Mouse (Mus musculus) forebrain, embryonic 15.5 days (tissue): Measurements from ENCODE around the gene Chd6. TPM values are rescaled to one million over a fixed set of nuclear protein-coding genes. Genes with fewer than 3 reads are reported as not detected.

ENCODE experiments used
- ATAC-seq: fragments of 200-750 bp; cut with Nextera tagmentation; replicated peaks from 2 replicates; pipeline ENCODE4 v1.8.0; 2017; ENCODE audit warnings: mild to moderate bottlenecking, moderate TSS enrichment, moderate library complexity
- H3K27ac ChIP-seq: fragments of 300-500 bp; sonication (generic); replicated peaks from 2 replicates; pipeline ENCODE4 v1.5.1; 2015; ENCODE audit warnings: mild to moderate bottlenecking, inconsistent platforms
- H3K27me3 ChIP-seq: fragments of 300-500 bp; sonication (generic); 2 replicates; pipeline ENCODE4 v1.6.1; 2015; ENCODE audit warnings: inconsistent platforms
- H3K36me3 ChIP-seq: fragments of 300-500 bp; sonication (generic); 2 replicates; pipeline ENCODE4 v1.6.1; 2015; ENCODE audit warnings: mild to moderate bottlenecking, inconsistent platforms
- H3K4me1 ChIP-seq: fragments of 300-500 bp; sonication (generic); 2 replicates; pipeline ENCODE4 v1.6.1; 2015; ENCODE audit warnings: inconsistent platforms
- H3K4me2 ChIP-seq: fragments of 300-500 bp; sonication (generic); replicated peaks from 2 replicates; pipeline ENCODE4 v1.6.1; 2015; ENCODE audit warnings: mild to moderate bottlenecking, inconsistent platforms
- H3K4me3 ChIP-seq: fragments of 300-500 bp; sonication (generic); 2 replicates; pipeline ENCODE4 v1.5.1; 2015; ENCODE audit warnings: mild to moderate bottlenecking, inconsistent platforms
- H3K9ac ChIP-seq: fragments of 300-500 bp; sonication (generic); replicated peaks from 2 replicates; pipeline ENCODE4 v1.6.1; 2015; ENCODE audit warnings: mild to moderate bottlenecking, inconsistent platforms
- H3K9me3 ChIP-seq: fragments of 300-500 bp; sonication (generic); 2 replicates; pipeline ENCODE4 v1.6.1; 2016; ENCODE audit warnings: inconsistent platforms
- WGBS: fragments of 180-500 bp; shearing (Covaris S2); methylation state at CpG from one replicate; pipeline ENCODE4 v1.1.7; 2015; ENCODE audit warnings: mixed read lengths; 5-methylcytosine and 5-hydroxymethylcytosine counted together
- polyA plus RNA-seq: library from polyadenylated mRNA; unstranded; fragments of >200 nt; fragmentation: Nextera tagmentation; extraction: Ambion mirVana; gene quantifications from 2 replicates; pipeline ENCODE4 v1.2.1, GENCODE M21; 2015

Chd6 gene
- polyA plus RNA-seq, 1 experiment from 2014 or later = 39.5 TPM

DNA sequence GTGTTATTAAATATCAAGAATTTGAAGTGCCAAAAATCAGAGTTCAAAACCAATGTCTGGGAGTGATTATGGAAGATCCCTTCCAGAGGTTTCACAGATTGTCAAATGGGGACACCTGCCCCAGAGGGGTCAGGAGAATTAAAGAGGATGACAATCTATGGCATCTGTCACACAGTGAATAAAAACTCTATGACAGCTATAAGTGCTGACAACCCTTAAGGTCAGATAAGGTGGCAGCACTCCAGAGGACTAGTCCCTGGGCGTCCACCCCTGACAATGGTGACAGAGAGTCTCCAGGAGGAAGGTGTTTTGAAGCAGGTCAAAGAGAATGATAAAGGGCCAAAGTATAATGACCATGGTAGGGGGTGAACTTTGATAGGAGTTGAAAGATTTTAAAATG, 44.0 kb downstream of the Chd6 start:
- no peaks in the 10 kb centered on the region for H3K9me3 ChIP-seq
- H3K9ac ChIP-seq = no peak overlapping the region
- H3K4me3 ChIP-seq = no peak overlapping the region
- no peak overlapping the region for H3K4me2 ChIP-seq
- WGBS = 67% methylated on average over 1 of the region's 1 CpGs
- H3K4me1 ChIP-seq = peaks cover 5% of the 10 kb centered on the region; the same call in 1 of the 2 replicates
- H3K27ac ChIP-seq = no peak overlapping the region
- ATAC-seq = no peak
- peaks cover 3% of the 10 kb centered on the region; the same call in 1 of the 2 replicates for H3K36me3 ChIP-seq
- no peaks in the 10 kb centered on the region for H3K27me3 ChIP-seq

DNA sequence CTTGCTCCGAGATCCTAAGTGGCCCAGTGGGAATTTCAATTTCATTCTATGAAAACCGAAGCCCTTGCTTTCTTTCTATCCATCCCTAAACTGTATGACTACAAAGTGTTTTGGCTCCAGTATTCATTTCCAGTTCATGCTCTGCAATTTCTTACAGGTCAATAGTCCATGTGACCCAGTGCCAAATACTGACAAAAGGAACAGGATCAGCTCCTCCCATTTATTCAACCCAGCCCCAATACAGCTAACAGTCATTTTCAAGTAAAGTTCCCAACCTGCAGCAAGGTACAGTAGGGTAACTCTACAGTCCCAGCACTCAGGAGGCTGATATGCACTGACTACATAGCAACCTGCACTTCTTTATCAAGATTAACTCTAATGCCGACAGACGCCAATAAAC, 50.0 kb downstream of the Chd6 start:
- no peak overlapping the region for H3K27ac ChIP-seq
- H3K4me1 ChIP-seq = peaks cover 8% of the 10 kb centered on the region
- no peaks in the 10 kb centered on the region for H3K36me3 ChIP-seq
- 85% methylated on average over 4 of the region's 4 CpGs for WGBS
- no peaks in the 10 kb centered on the region for H3K9me3 ChIP-seq
- H3K9ac ChIP-seq = no peak overlapping the region
- no peak overlapping the region for H3K4me3 ChIP-seq
- no peaks in the 10 kb centered on the region for H3K27me3 ChIP-seq
- H3K4me2 ChIP-seq = no peak overlapping the region
- no peak for ATAC-seq

- WGBS = 84% methylated on average over 2 of the region's 2 CpGs
- no peaks in the 10 kb centered on the region for H3K27me3 ChIP-seq
- H3K9me3 ChIP-seq = no peaks in the 10 kb centered on the region
- no peak overlapping the region for H3K4me3 ChIP-seq
- no peak overlapping the region for H3K4me2 ChIP-seq
- peaks cover under 1% of the 10 kb centered on the region; the same call in 1 of the 2 replicates for H3K4me1 ChIP-seq
- no peak overlapping the region for H3K9ac ChIP-seq
- ATAC-seq = no peak
- H3K36me3 ChIP-seq = peaks cover 13% of the 10 kb centered on the region
- no peak overlapping the region for H3K27ac ChIP-seq
Observed at GRCm38 (mm10) chr2:161053765-161054164, 55.1 kb downstream of the Chd6 start.

GRCm38 (mm10) chr2:161052175-161052574, 56.7 kb downstream of the Chd6 start:
- Histone ChIP-seq H3K27ac (no peak overlapping the region), H3K9ac (no peak overlapping the region), H3K4me3 (no peak overlapping the region), H3K9me3 (no peaks in the 10 kb centered on the region), H3K27me3 (no peaks in the 10 kb centered on the region), H3K4me2 (no peak overlapping the region), H3K36me3 (peaks cover 13% of the 10 kb centered on the region), H3K4me1 (no peaks in the 10 kb centered on the region)
- no peak for ATAC-seq
- 100% methylated on average over 5 of the region's 5 CpGs for WGBS

DNA sequence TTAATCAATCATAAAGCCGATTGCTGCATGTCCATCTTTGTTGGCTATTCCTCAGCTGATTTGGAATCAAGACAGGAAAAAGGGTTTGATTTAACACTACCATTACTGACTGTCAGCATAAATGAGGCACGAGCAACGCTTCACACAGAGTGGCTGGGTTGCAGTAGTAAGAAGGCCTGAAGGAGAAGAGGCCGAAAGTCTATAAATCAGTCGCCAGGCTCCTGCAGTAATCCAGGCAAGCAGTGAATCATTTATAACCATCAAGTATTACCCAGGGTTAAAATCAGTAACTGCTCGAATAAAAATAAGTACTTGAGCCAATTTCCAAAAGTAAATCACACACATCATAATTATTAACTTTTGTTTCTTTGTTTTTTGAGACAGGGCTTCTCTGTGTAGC, 59.4 kb downstream of the Chd6 start:
- Histone ChIP-seq H3K4me2 (no peak overlapping the region), H3K27me3 (no peaks in the 10 kb centered on the region), H3K9ac (no peak overlapping the region), H3K36me3 (peaks cover 18% of the 10 kb centered on the region), H3K27ac (no peak overlapping the region), H3K9me3 (no peaks in the 10 kb centered on the region), H3K4me1 (peaks cover 10% of the 10 kb centered on the region), H3K4me3 (no peak overlapping the region)
- ATAC-seq = no peak
- WGBS = 87% methylated on average over 6 of the region's 6 CpGs

DNA sequence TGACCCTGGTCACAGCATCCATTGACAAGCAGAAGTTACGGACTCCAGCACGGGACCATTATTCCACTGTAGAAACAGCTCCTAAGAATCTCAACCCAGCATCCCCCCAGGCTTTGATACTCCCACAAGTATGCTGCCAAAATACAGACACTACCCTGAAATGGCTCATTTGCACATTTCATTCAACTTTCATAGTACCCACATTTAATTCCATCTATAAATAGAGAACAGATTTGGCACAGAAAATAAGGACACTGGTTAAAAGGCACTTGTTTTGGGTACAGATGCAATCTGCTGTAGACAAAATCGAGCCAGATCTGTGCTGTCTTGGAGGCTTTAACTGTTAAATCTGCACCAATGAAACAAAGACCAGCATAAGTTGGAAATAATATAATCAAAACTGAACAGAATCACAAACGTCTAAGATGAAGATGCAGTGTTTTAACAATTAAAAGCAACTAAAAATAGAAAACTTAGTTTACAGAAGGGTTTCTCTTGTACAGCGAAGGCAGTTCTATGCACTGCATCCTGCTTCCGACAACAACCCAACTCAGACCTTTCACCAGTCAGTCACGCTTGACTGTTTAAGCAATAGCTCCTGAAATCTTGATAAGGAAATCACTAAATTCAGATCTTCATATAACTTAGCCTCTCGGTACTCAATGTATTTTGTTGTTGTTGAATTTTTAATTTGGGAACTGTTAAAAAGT, 64.2 kb downstream of the Chd6 start:
- peaks cover 16% of the 10 kb centered on the region for H3K4me1 ChIP-seq
- WGBS = 55% methylated on average over 8 of the region's 8 CpGs
- H3K27me3 ChIP-seq = no peaks in the 10 kb centered on the region
- H3K9me3 ChIP-seq = no peaks in the 10 kb centered on the region
- H3K4me3 ChIP-seq = no peak overlapping the region
- H3K36me3 ChIP-seq = peaks cover 22% of the 10 kb centered on the region; the same call in 1 of the 2 replicates
- ATAC-seq = peak; percentile 84
- no peak overlapping the region for H3K4me2 ChIP-seq
- H3K27ac ChIP-seq = peak overlapping the region; percentile 56
- H3K9ac ChIP-seq = no peak overlapping the region

DNA sequence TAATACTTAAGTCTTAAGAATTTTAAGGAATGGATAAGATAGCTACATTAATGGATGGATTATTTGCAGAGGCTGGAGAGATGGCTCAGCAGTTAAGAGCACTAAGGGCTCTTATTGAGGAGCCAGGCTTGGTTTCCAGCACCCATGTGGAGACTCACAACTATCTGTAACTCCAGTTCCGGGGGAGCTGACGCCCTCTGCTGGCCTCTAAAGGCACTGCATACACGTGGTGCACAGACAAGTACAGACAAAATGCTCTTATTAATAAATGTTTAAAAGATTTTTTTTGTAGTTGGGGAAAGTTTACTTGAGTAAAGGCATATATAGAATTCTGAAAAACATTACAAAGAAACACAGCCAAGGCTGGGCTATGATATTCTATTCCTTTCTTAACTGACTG, 66.0 kb downstream of the Chd6 start:
- Histone ChIP-seq H3K27ac (no peak overlapping the region), H3K9me3 (no peaks in the 10 kb centered on the region), H3K4me3 (no peak overlapping the region), H3K4me2 (no peak overlapping the region), H3K36me3 (peaks cover 37% of the 10 kb centered on the region), H3K27me3 (no peaks in the 10 kb centered on the region), H3K4me1 (peaks cover 16% of the 10 kb centered on the region), H3K9ac (no peak overlapping the region)
- no peak for ATAC-seq
- WGBS = 74% methylated on average over 3 of the region's 3 CpGs

GRCm38 (mm10) chr2:161040743-161041142, 68.1 kb downstream of the Chd6 start:
- peaks cover 49% of the 10 kb centered on the region for H3K36me3 ChIP-seq
- H3K27ac ChIP-seq = no peak overlapping the region
- no peaks in the 10 kb centered on the region for H3K9me3 ChIP-seq
- no peak overlapping the region for H3K4me3 ChIP-seq
- WGBS = 67% methylated on average over 4 of the region's 4 CpGs
- peaks cover 16% of the 10 kb centered on the region for H3K4me1 ChIP-seq
- no peak overlapping the region for H3K9ac ChIP-seq
- H3K27me3 ChIP-seq = no peaks in the 10 kb centered on the region
- no peak for ATAC-seq
- H3K4me2 ChIP-seq = no peak overlapping the region

DNA sequence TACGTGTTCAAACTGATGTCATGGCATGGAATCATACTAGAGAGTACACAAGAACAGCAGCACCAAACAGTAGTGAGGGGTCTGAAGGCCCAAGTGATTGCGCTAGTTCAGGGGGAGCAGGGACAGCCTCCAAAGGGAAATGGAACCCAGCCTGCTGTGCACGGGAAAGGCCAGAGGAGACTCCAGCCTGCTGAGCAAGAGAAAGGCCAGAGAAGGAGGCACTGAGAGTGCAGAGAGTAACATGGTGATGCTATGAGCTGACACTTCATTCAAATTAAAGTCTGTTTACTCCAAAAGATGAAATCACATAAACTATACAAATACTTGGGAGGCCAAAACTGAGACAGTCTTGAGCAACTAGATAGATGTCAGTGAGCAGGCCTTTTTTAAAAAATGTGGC, 71.1 kb downstream of the Chd6 start:
- ATAC-seq = no peak
- Histone ChIP-seq H3K4me2 (no peak overlapping the region), H3K9ac (no peak overlapping the region), H3K9me3 (no peaks in the 10 kb centered on the region), H3K27me3 (no peaks in the 10 kb centered on the region), H3K4me1 (no peaks in the 10 kb centered on the region), H3K36me3 (peaks cover 45% of the 10 kb centered on the region), H3K4me3 (no peak overlapping the region), H3K27ac (no peak overlapping the region)
- 85% methylated on average over 3 of the region's 3 CpGs for WGBS

DNA sequence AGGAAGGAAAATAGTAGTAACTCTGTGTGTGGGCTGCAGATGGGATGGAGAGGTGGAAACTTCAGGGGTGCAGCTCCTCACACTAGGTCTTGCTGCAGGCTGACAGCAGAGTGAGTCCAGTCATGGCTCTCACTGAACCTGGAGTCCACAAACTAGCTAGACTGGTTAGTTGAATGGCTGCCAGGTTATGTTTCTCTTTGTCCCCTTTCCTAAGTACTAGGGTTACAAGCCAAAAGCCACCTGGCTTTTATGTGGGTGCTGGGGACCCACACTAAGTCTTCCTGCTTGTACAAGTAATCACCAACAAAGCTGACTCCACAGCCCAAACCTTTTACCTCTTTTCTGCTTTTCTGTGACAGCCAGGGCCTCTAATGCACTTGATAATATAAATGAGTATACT, 75.7 kb downstream of the Chd6 start:
- H3K9ac ChIP-seq = no peak overlapping the region
- no peaks in the 10 kb centered on the region for H3K4me1 ChIP-seq
- H3K4me2 ChIP-seq = no peak overlapping the region
- H3K4me3 ChIP-seq = no peak overlapping the region
- no peak overlapping the region for H3K27ac ChIP-seq
- H3K36me3 ChIP-seq = peaks cover 32% of the 10 kb centered on the region
- no peak for ATAC-seq
- H3K27me3 ChIP-seq = no peaks in the 10 kb centered on the region
- H3K9me3 ChIP-seq = no peaks in the 10 kb centered on the region

- 76% methylated on average over 7 of the region's 7 CpGs for WGBS
Observed at GRCm38 (mm10) chr2:161032394-161032793, 76.5 kb downstream of the Chd6 start.

GRCm38 (mm10) chr2:161024606-161025005, 84.3 kb downstream of the Chd6 start:
- H3K27ac ChIP-seq = no peak overlapping the region
- no peak overlapping the region for H3K9ac ChIP-seq
- no peaks in the 10 kb centered on the region for H3K9me3 ChIP-seq
- H3K27me3 ChIP-seq = no peaks in the 10 kb centered on the region
- H3K4me3 ChIP-seq = no peak overlapping the region
- ATAC-seq = no peak
- H3K4me2 ChIP-seq = no peak overlapping the region
- 86% methylated on average over 1 of the region's 1 CpGs for WGBS
- peaks cover 58% of the 10 kb centered on the region for H3K36me3 ChIP-seq
- no peaks in the 10 kb centered on the region for H3K4me1 ChIP-seq

More at GRCm38 (mm10) chr2:161032394-161032793, 76.5 kb downstream of the Chd6 start:
- H3K9me3 ChIP-seq = no peaks in the 10 kb centered on the region
- H3K9ac ChIP-seq = no peak overlapping the region
- H3K4me2 ChIP-seq = no peak overlapping the region
- H3K4me3 ChIP-seq = no peak overlapping the region
- no peak for ATAC-seq
- H3K27me3 ChIP-seq = no peaks in the 10 kb centered on the region
- peaks cover 31% of the 10 kb centered on the region for H3K36me3 ChIP-seq
- no peak overlapping the region for H3K27ac ChIP-seq
- H3K4me1 ChIP-seq = no peaks in the 10 kb centered on the region

GRCm38 (mm10) chr2:161017913-161018312, 91.0 kb downstream of the Chd6 start:
- ATAC-seq = no peak

More at GRCm38 (mm10) chr2:161017913-161018312, 91.0 kb downstream of the Chd6 start:
- 0 out of 2 replicates have a peak, but pooled peaks cover 4% of the 10 kb centered on the region for H3K4me1 ChIP-seq
- no peak overlapping the region for H3K27ac ChIP-seq
- H3K9me3 ChIP-seq = no peaks in the 10 kb centered on the region
- H3K27me3 ChIP-seq = no peaks in the 10 kb centered on the region
- no peak overlapping the region for H3K9ac ChIP-seq
- H3K4me3 ChIP-seq = no peak overlapping the region
- peaks cover 75% of the 10 kb centered on the region for H3K36me3 ChIP-seq
- WGBS = 24% methylated on average over 4 of the region's 4 CpGs
- no peak overlapping the region for H3K4me2 ChIP-seq
